Mouse (Mus musculus) thymus, postnatal 4 days (tissue): ENCODE results near the gene Prkcsh.
A peak's percentile ranks its signal among the peaks of the same experiment; 100 is the strongest.

Experiments
- DNase-seq: peaks from one replicate; pipeline ENCODE4 v3.0.0; 2021

The Prkcsh gene

GRCm38 (mm10) chr9:22051161-22051957, 48.8 kb downstream of the Prkcsh start:
- peak; percentile 51 for DNase-seq

- DNase-seq = peak; percentile 74
Observed at GRCm38 (mm10) chr9:22051958-22052254, 49.3 kb downstream of the Prkcsh start, which contains the start of gene Elavl3. TSS of gene Elavl3 (minus strand) at chr9:22052023.

GRCm38 (mm10) chr9:22053657-22054056, 51.1 kb downstream of the Prkcsh start:
- no peak for DNase-seq

- DNase-seq = peak; percentile 89
Observed at GRCm38 (mm10) chr9:22054411-22055076, 51.9 kb downstream of the Prkcsh start.

DNA sequence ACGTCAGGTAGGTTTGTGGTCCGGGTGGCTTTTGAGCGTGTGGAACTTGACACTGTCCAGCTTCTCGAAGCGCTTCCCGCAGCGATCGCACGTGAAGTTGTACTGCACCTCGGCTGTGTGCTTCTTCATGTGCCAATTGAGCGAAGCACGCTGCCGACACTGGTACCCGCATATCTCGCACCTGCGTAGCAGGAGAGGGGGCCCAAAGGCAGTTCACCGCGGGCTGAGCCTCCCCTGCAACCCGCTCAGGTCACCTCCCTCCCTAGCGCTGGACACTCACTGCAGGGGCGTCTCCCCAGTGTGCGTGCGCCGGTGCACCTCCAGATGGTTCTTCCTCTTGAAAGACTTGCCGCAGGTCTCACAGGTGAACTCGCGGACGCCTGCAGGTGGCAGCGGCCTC, 53.1 kb downstream of the Prkcsh start:
- no peak for DNase-seq

- no peak for DNase-seq
Observed at GRCm38 (mm10) chr9:22056303-22056910, 53.8 kb downstream of the Prkcsh start.

DNA sequence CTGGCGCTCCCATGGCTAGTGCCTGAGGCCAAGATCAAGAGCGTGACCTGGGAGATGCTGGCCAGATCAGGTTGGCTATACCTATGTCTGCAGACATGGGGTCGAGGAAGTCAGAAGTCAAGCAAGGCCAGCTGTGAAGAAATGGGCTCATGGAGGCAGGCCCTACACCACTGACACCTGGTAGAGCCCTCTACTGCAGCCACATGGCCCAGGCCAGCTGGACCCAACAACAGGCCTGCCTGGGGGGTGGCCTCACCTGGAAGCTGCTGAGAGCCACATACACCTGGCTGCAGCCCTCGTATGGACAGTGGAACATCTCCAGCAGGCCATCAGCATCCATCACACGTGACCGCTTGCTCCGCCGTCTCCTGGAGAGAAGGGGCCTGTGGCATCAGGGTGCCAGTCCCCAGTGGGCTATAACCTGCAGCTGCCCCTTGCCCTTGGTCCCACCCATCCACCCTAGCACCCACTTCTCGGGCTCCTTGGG, 54.5 kb downstream of the Prkcsh start:
- DNase-seq = no peak

- no peak for DNase-seq
Observed at GRCm38 (mm10) chr9:22058011-22058424, 55.4 kb downstream of the Prkcsh start.

DNA sequence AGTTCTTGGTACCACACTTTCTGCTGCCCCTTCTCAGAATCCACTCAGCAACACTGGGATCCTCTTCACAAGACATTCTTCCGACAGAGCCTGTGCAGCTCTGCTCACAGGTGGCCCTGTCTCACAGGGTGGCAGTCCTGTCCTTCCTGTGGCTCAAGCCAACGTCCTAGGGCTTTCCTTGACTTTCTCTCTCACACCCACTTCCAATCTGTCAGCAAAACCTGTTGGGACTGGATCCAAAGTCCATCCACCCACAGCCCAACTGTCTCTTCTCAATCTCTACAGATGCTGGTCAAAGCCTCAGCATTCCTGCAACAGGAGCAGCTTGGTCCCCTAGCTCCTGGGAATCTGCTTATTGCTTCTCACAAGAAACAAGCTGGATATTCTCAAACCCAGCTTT, 58.7 kb downstream of the Prkcsh start:
- DNase-seq = no peak
